Mouse (Mus musculus): ENCODE results near the gene Ino80. TPM values are rescaled to one million over a fixed set of nuclear protein-coding genes. Genes with fewer than 3 reads are reported as not detected.

Ino80 gene
- total and polyA plus RNA-seq, 3 experiments: 10.6 to 17.8 (median 11.4) TPM

DNA sequence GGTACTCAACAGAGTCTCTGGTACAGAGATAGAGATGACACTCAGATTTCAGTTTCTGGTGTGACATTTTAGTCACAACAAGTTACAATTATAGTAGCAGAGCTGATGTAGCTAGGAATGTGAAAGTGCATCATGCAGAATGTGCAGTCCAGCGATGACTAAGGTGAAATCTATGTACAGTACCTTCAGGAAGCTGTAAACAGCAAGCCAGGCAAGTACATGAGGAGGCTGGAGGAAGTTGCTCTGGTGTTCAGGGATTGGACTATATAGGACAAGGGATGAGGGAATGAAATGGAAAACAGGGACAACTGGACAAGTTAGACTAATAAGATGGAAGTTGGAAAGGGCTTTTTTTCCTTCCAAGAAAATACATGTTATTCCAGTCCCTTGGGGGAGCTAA, 89.2 kb downstream of the Ino80 start:
- Histone ChIP-seq H3K27me3 (replicated peaks) (no peaks in the 10 kb centered on the region), H3K27ac (ENCODE audit: insufficient read depth, low read depth) (no peak overlapping the region), H3K9me3 (replicated peaks; ENCODE audit: low read length) (no peaks in the 10 kb centered on the region), H3K36me3 (replicated peaks in 1 of 2; ENCODE audit: control insufficient read depth in 1 of 2, insufficient read depth in 1 of 2, low read length in 1 of 2) (peaks cover 34 to 84% of the 10 kb centered on the region in 2 experiments), H3K4me1 (ENCODE audit: control insufficient read depth in 1 of 2, insufficient read depth in 2 of 2) (peaks cover 0 to 7% of the 10 kb centered on the region in 2 experiments; a peak in 1 of 4 replicates), H3K4me3 (replicated peaks in 1 of 3; ENCODE audit: low read depth in 2 of 3, low read length in 2 of 3, poor library complexity in 1 of 3) (no peak overlapping the region), H3K9ac (ENCODE audit: insufficient read depth, low read depth) (no peak overlapping the region), H3K79me2 (replicated peaks; ENCODE audit: control insufficient read depth, extremely low read depth, insufficient read depth, poor library complexity, severe bottlenecking) (no peaks in the 10 kb centered on the region), H3K4me2 (ENCODE audit: insufficient read depth, low read depth, poor library complexity, severe bottlenecking) (no peak overlapping the region)
- in situ Hi-C loops (cut with MboI; ENCODE audit: low pct_ligation_motif_present, low pct_unique_long_range_greater_than_20kb, low sequenced_read_pairs): loop anchor here (5.0 kb wide), 1 partner anchor 36 kb away; the partner anchor contains the start of gene Chac1
- dilution Hi-C loops (cut with MboI; ENCODE audit: extremely low pct_ligation_motif_present, extremely low pct_unique_long_range_greater_than_20kb, low sequenced_read_pairs): no loop called here
- TF ChIP-seq BHLHE40 (IDR thresholded peaks at IDR 0.05; ENCODE audit: low read depth, low read length) (peak; percentile 26; the same call in 1 of the 2 replicates), NRF1 (IDR thresholded peaks at IDR 0.05; ENCODE audit: low read depth, low read length) (no peak), EP300 (IDR thresholded peaks at IDR 0.05; ENCODE audit: low read length) (0 out of 2 replicates have a peak, but pooled peaks have one; percentile 16), RAD21 (IDR thresholded peaks at IDR 0.05; ENCODE audit: low read depth, low read length) (no peak), MAZ (IDR thresholded peaks at IDR 0.05; ENCODE audit: low read depth, low read length) (no peak), IRF4 (IDR thresholded peaks at IDR 0.05; ENCODE audit: low read depth, low read length) (0 out of 2 replicates have a peak, but pooled peaks have one; percentile 27), MEF2A (IDR thresholded peaks at IDR 0.05; ENCODE audit: borderline replicate concordance, low read depth, low read length) (peak; percentile 67; the same call in 1 of the 2 replicates), MAFK (IDR thresholded peaks at IDR 0.05; ENCODE audit: insufficient replicate concordance, low read length) (0 out of 2 replicates have a peak, but pooled peaks have one; percentile 13), HCFC1 (IDR thresholded peaks at IDR 0.05; ENCODE audit: low read depth, low read length) (no peak)
- DNase-seq (ENCODE audit: extremely low read depth): no peak

DNA sequence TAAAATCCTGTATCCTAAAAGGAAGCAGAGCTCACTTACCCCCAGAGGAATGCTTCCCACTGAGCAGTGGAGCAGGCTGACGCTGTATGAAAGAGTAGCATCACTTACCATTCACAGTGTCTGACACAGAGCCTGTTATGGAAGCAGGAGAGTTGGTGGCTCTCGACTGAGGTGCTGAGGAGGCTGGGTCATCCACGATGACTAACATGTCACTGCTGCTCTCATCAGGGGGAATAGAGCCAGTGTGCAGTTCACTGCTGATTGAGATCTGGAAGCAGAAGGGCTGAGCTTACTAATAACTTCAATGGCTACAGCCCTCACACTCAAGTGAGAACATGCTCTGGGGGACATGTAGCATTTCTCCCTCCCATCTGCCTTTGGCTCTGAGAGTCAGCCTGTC, 98.0 kb downstream of the Ino80 start:
- H3K9me3 ChIP-seq (replicated peaks; ENCODE audit: low read length): no peaks in the 10 kb centered on the region
- dilution Hi-C loops (cut with MboI; ENCODE audit: extremely low pct_ligation_motif_present, extremely low pct_unique_long_range_greater_than_20kb, low sequenced_read_pairs): no loop called here
- H3K4me1 ChIP-seq (ENCODE audit: control insufficient read depth in 1 of 2, insufficient read depth in 2 of 2): no peaks in the 10 kb centered on the region
- no peak for DNase-seq (ENCODE audit: extremely low read depth)
- no peak overlapping the region for H3K27ac ChIP-seq (ENCODE audit: insufficient read depth, low read depth)
- no peak for TF ChIP-seq ZMIZ1 (IDR thresholded peaks at IDR 0.05; ENCODE audit: low read depth, low read length)
- no peak for TF ChIP-seq ZKSCAN1 (IDR thresholded peaks at IDR 0.05; ENCODE audit: borderline replicate concordance, low read depth, low read length)
- no peak for TF ChIP-seq MAX (IDR thresholded peaks at IDR 0.05; ENCODE audit: low read length)
- no peak for TF ChIP-seq ZC3H11A (IDR thresholded peaks at IDR 0.05; ENCODE audit: low read depth, low read length)
- TF ChIP-seq PAX5 (IDR thresholded peaks at IDR 0.05; ENCODE audit: low read length): no peak
- TF ChIP-seq CTCF (conservative IDR thresholded peaks at IDR 0.05 in 1 of 2, IDR thresholded peaks at IDR 0.05 in 1 of 2; ENCODE audit: low read depth in 2 of 2, low read length in 2 of 2): no peak
- no peak for TF ChIP-seq MYC (IDR thresholded peaks at IDR 0.05; ENCODE audit: low read depth, low read length)
- TF ChIP-seq USF1 (IDR thresholded peaks at IDR 0.05; ENCODE audit: low read depth, low read length): no peak
- no peak for TF ChIP-seq KAT2A (IDR thresholded peaks at IDR 0.05; ENCODE audit: insufficient replicate concordance, low read length)
- no peak for TF ChIP-seq NELFE (IDR thresholded peaks at IDR 0.05; ENCODE audit: low read depth, low read length)
- TF ChIP-seq GABPA (IDR thresholded peaks at IDR 0.05; ENCODE audit: insufficient replicate concordance, low read depth, low read length): no peak
- no peak for TF ChIP-seq JUN (IDR thresholded peaks at IDR 0.05; ENCODE audit: insufficient read depth, low read depth, low read length)
- TF ChIP-seq POLR2AphosphoS2 (IDR thresholded peaks at IDR 0.05; ENCODE audit: low read depth, low read length): no peak
- no peak for TF ChIP-seq JUND (conservative IDR thresholded peaks at IDR 0.05; ENCODE audit: low read depth, low read length)
- TF ChIP-seq E2F4 (IDR thresholded peaks at IDR 0.05; ENCODE audit: insufficient replicate concordance, low read depth, low read length): no peak
- TF ChIP-seq TBP (conservative IDR thresholded peaks at IDR 0.05; ENCODE audit: low read depth, low read length): no peak
- TF ChIP-seq IRF4 (IDR thresholded peaks at IDR 0.05; ENCODE audit: low read depth, low read length): no peak
- TF ChIP-seq NRF1 (IDR thresholded peaks at IDR 0.05; ENCODE audit: low read depth, low read length): no peak
- no peak for TF ChIP-seq MAZ (IDR thresholded peaks at IDR 0.05; ENCODE audit: low read depth, low read length)
- TF ChIP-seq TCF12 (IDR thresholded peaks at IDR 0.05; ENCODE audit: low read depth, low read length): no peak
- peaks cover 73 to 97% of the 10 kb centered on the region in 2 experiments for H3K36me3 ChIP-seq (replicated peaks in 1 of 2; ENCODE audit: control insufficient read depth in 1 of 2, insufficient read depth in 1 of 2, low read length in 1 of 2)
- no peaks in the 10 kb centered on the region; the same call in 1 of the 2 replicates for H3K79me2 ChIP-seq (replicated peaks; ENCODE audit: control insufficient read depth, extremely low read depth, insufficient read depth, poor library complexity, severe bottlenecking)
- H3K4me2 ChIP-seq (ENCODE audit: insufficient read depth, low read depth, poor library complexity, severe bottlenecking): no peak overlapping the region
- in situ Hi-C loops (cut with MboI; ENCODE audit: low pct_ligation_motif_present, low pct_unique_long_range_greater_than_20kb, low sequenced_read_pairs): no loop called here
- H3K9ac ChIP-seq (ENCODE audit: insufficient read depth, low read depth): no peak overlapping the region
- H3K4me3 ChIP-seq (replicated peaks in 1 of 3; ENCODE audit: low read depth in 2 of 3, low read length in 2 of 3, poor library complexity in 1 of 3): no peak overlapping the region
- no peaks in the 10 kb centered on the region for H3K27me3 ChIP-seq (replicated peaks)
